Mouse (Mus musculus): Measurements from ENCODE around the gene Dppa4.

Dppa4 gene

GRCm38 (mm10) chr16:48328420-48328819 lies 44.9 kb downstream of the Dppa4 start:
- DNase-seq = no peak

- no peak for DNase-seq
Observed at GRCm38 (mm10) chr16:48331822-48332221, 48.3 kb downstream of the Dppa4 start.

- DNase-seq = no peak
Observed at GRCm38 (mm10) chr16:48335326-48335725, 51.8 kb downstream of the Dppa4 start.
